Mouse (Mus musculus) left cerebral cortex, postnatal 36 days (tissue): ENCODE data around the gene Tyrobp. TPM values are rescaled to one million over a fixed set of nuclear protein-coding genes. Genes with fewer than 3 reads are reported as not detected.

Experiments used
- DNase-seq, 2 experiments: peaks; one replicate each; pipeline ENCODE4 v3.0.0; 2021 to 2022; ENCODE audit warnings: low spot score in 2 of 2, mixed read lengths in 1 of 2
- intact Hi-C: fragments of 180-260 bp; cut with DNase I; formaldehyde crosslinking; loops from one replicate; pipeline ENCODE4 v1.15.1; 2025
- total RNA-seq, 2 experiments: library from RNA; stranded (reverse); gene quantifications; 2 replicates each; pipeline ENCODE4 v1.2.3; 2021

Gene Tyrobp
- total RNA-seq, result 10 to 100 TPM; 25.0 to 28.4 TPM

- intact Hi-C loops, result no loop called here
- DNase-seq, result no peak
Observed at GRCm38 (mm10) chr7:30413596-30413995, at the start of gene Tyrobp. Gene Tyrobp, plus strand, starts transcription at chr7:30413760.

DNA sequence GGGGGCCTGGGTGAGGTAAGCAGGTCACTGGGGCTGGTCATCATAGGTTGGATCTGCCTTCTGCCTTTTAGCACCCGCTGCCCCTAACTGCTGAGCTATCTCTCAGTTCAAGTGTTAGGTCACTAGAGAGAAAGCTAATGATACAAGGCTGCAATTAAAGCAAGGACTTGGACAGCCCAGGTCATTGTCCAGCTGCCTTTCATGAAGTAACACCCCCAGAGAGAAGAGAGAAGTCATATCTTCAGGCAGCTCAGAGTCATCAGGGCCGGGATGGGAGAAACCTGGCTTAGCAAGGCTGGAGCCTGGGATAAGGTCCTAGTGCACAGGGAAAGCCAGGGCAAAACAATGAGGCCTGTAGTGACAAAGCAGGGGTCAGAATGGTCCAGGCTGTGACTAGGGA, 46.1 kb upstream of the Tyrobp start:
- intact Hi-C loops, result no loop called here
- no peak for DNase-seq

GRCm38 (mm10) chr7:30373501-30373962, 40.0 kb upstream of the Tyrobp start:
- peak; percentile 93 to 95 for DNase-seq
- intact Hi-C loops, result loop anchor here (2.0 kb wide), 2 partner anchors 49 to 59 kb away; no protein-coding TSS in a partner anchor

DNA sequence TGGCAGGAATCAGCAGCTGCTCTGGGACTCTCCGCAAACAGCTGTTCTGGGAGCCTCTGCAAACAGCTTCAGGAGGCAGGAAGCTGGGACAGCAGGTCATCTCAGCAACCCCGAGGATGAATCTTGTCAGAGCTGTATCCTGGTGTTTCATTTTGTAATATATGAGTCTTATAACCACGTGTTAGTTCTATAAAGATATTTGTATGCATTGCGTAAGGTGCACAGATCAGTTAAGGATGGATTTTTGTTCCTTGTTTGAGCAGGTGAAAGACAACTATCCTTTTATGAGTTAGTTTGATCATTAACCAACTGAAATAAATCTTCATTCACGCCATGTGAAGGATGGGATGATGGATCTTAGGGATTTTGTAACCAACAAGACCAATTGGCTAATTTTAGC, 33.5 kb upstream of the Tyrobp start:
- intact Hi-C loops, result no loop called here
- no peak for DNase-seq

- no peak for DNase-seq
- intact Hi-C loops, result no loop called here
Observed at GRCm38 (mm10) chr7:30384106-30384505, 29.5 kb upstream of the Tyrobp start.

- intact Hi-C loops, result no loop called here
- no peak for DNase-seq
Observed at GRCm38 (mm10) chr7:30392746-30393520, 20.6 kb upstream of the Tyrobp start.

- intact Hi-C loops, result no loop called here
- DNase-seq, result no peak
Observed at GRCm38 (mm10) chr7:30393631-30394030, 19.9 kb upstream of the Tyrobp start.

GRCm38 (mm10) chr7:30394379-30394778, 19.2 kb upstream of the Tyrobp start:
- intact Hi-C loops, result no loop called here
- no peak for DNase-seq

DNA sequence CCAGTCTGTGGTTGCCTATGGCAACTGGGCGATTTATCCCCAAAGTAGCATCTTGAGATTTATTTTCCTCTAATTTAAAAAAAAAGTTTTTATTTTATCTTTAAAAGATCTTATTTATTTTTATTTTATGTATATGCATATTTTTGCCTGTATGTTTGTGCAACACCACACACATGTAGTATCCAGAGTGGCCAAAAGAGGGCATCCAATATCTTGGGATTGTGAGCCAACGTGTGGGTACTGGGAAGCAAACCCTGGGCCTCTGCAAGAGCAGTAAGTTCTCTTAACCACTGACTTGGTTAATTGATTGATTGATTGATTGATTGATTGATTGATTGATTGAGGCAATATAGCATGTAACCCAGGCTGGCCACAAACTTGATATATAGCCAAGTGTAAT, 18.7 kb upstream of the Tyrobp start:
- intact Hi-C loops, result no loop called here
- no peak for DNase-seq

DNA sequence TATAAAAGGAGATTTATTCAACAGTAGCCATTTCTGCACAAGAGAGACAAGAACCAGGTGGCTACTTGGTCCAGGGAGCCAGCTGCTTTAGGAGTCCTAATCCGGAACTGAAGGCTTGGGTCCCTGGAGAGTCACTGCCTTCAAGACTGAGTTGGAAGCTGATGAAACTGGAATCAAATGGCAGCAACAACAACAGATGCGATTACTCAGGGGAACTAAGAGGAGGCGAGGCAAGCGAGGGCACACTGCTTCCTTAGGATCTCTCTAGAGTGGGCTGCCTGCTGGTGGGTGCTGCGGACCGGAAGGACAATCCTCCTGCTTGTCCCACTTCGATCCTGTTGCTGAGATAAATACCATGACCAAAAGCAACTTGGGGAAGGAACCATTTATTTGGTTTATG, 13.9 kb upstream of the Tyrobp start:
- no peak for DNase-seq
- intact Hi-C loops, result no loop called here

DNA sequence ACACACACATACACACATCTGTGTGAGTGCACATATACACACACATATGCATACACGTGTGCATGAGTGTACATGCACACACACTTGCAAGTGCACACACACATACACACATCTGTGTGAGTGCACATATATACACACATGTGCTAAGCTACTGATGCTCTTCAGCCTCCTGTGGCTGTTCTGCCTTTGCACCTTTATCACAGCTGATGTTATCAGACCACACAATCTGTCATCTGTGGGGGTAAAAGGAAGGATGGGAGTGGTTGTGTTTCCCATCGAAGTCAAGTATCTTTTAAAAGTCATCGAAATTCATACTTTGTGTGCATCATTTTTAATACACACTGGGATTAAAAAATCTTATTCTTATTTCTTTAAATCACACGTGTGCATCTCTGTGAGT, 11.2 kb upstream of the Tyrobp start:
- no peak for DNase-seq
- intact Hi-C loops, result no loop called here

DNA sequence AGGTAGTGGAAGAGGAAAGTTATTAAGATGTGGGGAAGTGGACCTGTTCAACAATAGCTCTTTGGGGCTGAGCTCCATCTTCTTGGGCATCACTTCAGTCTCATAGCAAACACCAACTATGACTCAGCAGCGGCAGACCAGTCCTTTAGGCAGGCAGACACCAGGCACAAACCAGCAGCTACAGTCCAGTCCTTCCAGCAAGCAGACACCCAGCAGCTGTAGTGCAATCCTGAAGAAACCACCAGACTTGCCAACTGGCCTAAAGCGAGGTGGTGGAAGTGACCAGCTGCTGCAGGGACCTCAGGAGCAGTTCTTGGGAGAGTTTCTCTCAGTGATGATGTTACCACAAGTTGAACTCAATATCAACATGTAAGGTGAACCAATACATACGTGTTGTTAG, 4.9 kb upstream of the Tyrobp start:
- no peak for DNase-seq
- intact Hi-C loops, result no loop called here

DNA sequence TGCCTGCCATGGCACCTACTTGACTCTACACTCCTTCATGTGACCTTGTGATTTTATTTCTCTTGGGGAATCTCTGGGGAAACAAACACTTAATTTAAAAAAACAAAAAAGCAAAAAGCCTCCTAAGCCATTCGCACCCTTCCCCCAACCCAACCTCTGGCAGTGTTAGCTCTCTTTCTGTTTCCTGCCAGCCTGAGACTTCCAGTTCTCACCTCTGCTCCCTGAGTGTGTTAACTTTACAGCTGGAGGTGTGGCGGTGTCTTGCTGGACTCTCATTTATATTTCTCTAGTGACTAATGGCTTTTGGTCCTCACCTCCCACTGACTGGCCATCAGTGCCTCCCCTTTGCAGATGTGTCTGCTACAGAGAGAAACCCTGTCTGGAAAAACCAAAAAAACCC, 3.8 kb upstream of the Tyrobp start:
- DNase-seq, result no peak
- intact Hi-C loops, result no loop called here

DNA sequence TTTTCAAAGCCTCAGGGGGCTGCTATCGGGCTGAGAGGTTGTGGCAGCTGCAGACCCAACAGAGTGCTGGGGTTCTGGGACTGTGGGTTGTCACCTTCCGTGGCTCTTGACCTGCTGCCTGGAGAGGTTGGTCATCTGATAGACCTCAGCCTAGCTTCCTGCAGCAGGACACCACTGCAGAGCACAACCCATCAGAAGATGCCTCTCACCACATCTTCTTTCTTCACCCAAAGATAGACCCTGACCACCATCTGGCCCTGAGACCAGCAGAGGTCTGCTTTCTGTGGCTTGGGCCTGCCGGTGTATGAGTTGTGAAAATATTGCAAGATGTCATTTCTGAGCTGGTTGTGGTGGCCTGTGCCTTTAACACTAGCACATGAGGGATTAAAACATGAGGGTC, 2.5 kb upstream of the Tyrobp start:
- intact Hi-C loops, result no loop called here
- no peak for DNase-seq

GRCm38 (mm10) chr7:30412735-30413147, 819 bp upstream of the Tyrobp start:
- intact Hi-C loops, result no loop called here
- DNase-seq, result no peak

- DNase-seq, result no peak
- intact Hi-C loops, result no loop called here
Observed at GRCm38 (mm10) chr7:30417856-30418255, 4.3 kb downstream of the Tyrobp start.

DNA sequence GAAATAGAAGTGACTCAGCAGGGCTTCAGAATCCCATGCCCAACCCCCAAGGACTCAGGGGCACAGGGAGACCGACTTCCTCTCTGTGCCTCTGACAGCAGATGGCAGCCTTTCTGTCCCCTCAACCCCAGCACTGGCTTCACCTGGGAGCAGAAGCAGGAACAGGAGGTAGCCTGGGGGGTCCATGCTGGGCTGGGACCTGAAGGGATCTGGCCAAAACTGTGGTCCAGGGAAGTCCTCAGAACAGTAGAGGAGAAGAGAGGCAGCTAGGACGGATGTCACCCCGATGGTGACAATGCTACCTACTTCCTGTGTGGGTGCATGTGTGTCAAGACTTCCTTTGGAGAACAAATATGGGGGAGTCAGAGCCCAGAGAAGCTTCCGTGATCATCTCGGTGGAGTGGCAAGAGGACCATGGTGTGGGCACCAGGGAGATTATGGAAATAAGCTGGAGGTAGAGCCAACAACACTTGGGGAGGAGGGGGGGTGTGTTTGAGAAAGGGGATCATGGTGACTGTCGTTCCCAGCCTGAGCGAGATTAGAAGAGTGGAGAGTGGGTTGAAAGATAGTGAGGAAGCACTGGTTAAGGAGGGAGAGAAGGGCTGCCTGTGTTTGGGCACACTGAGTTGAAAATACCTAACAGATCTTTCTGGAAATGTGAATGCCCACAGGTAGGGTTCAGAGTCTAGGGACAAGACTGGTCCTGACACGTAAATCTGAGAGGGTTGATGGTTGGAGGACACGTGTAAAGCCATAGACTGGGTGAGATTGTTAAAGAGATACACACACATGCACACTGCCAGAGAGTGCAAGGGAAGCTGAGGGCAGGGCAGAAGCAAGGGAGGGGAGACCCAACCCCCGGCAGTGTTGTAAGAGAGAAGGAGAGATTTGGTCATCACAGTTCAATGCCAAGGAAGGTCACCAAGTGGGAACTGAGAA, 6.3 kb downstream of the Tyrobp start, which contains the start of gene Hcst:
TSS of gene Hcst (minus strand) at position 294 of the 939 bp plus-strand sequence.
- DNase-seq, result no peak
- intact Hi-C loops, result no loop called here

- intact Hi-C loops, result no loop called here
- no peak for DNase-seq
Observed at GRCm38 (mm10) chr7:30420673-30421072, 7.1 kb downstream of the Tyrobp start.

- DNase-seq, result peak; percentile 54 to 57
- intact Hi-C loops, result no loop called here
Observed at GRCm38 (mm10) chr7:30421175-30421889, 7.8 kb downstream of the Tyrobp start, which contains the start of gene Nfkbid. Gene Nfkbid, plus strand, starts transcription at chr7:30421732.
